Mouse (Mus musculus) heart, embryonic 12.5 days (tissue): ENCODE results near the gene Hnrnpc. TPM values are rescaled to one million over a fixed set of nuclear protein-coding genes. Genes with fewer than 3 reads are reported as not detected.
"Not testable (repeated sequence)": the region's sequence is repeated elsewhere in the genome, so short reads cannot be mapped to it uniquely, and the experiment has no call there.

Experiments
- ATAC-seq: fragments of 200-750 bp; cut with Nextera tagmentation; 2 replicates; pipeline ENCODE4 v1.8.0; 2017; ENCODE audit warnings: moderate TSS enrichment, moderate library complexity; ENCODE audit not compliant: insufficient number of reproducible peaks, low FRiP score
- H3K27ac ChIP-seq: fragments of 300-500 bp; sonication (generic); 2 replicates; pipeline ENCODE4 v1.5.1; 2016; ENCODE audit warnings: mild to moderate bottlenecking, moderate library complexity; ENCODE audit not compliant: poor library complexity, severe bottlenecking
- H3K27me3 ChIP-seq: fragments of 300-500 bp; sonication (generic); replicated peaks from 2 replicates; pipeline ENCODE4 v1.6.1; 2016; ENCODE audit warnings: mild to moderate bottlenecking, moderate library complexity
- H3K36me3 ChIP-seq: fragments of 300-500 bp; sonication (generic); 2 replicates; pipeline ENCODE4 v1.6.1; 2016; ENCODE audit warnings: mild to moderate bottlenecking, moderate library complexity
- H3K4me1 ChIP-seq: fragments of 300-500 bp; sonication (generic); replicated peaks from 2 replicates; pipeline ENCODE4 v1.6.1; 2016; ENCODE audit warnings: mild to moderate bottlenecking
- H3K4me2 ChIP-seq: fragments of 300-500 bp; sonication (generic); 2 replicates; pipeline ENCODE4 v1.6.1; 2016; ENCODE audit warnings: mild to moderate bottlenecking, moderate library complexity
- H3K4me3 ChIP-seq: fragments of 300-500 bp; sonication (generic); 2 replicates; pipeline ENCODE4 v1.5.1; 2016; ENCODE audit warnings: mild to moderate bottlenecking
- H3K9ac ChIP-seq: fragments of 300-500 bp; sonication (generic); 2 replicates; pipeline ENCODE4 v1.6.1; 2016; ENCODE audit warnings: mild to moderate bottlenecking, moderate library complexity
- H3K9me3 ChIP-seq: fragments of 300-500 bp; sonication (generic); replicated peaks from 2 replicates; pipeline ENCODE4 v1.6.1; 2016; ENCODE audit warnings: mild to moderate bottlenecking, moderate library complexity
- WGBS: fragments of 180-500 bp; shearing (Covaris S2); methylation state at CpG from one replicate; pipeline ENCODE4 v1.1.7; 2016; 5-methylcytosine and 5-hydroxymethylcytosine counted together
- polyA plus RNA-seq: library from polyadenylated mRNA; unstranded; fragments of >200 nt; fragmentation: Nextera tagmentation; extraction: Ambion mirVana; gene quantifications from 2 replicates; pipeline ENCODE4 v1.2.1, GENCODE M21; 2016

Hnrnpc gene
- polyA plus RNA-seq, 1 experiment from 2014 or later, result 425 TPM

- Histone ChIP-seq H3K4me3 (no peak overlapping the region), H3K9ac (no peak overlapping the region), H3K4me1 (no peaks in the 10 kb centered on the region), H3K27ac (no peak overlapping the region), H3K9me3 (no peaks in the 10 kb centered on the region), H3K27me3 (no peaks in the 10 kb centered on the region), H3K4me2 (no peak overlapping the region), H3K36me3 (no peaks in the 10 kb centered on the region)
- no peak for ATAC-seq
- WGBS, result 63% methylated on average over 1 of the region's 1 CpGs
Observed at GRCm38 (mm10) chr14:52060800-52061199, 43.0 kb downstream of the Hnrnpc start.

- no peak overlapping the region for H3K27ac ChIP-seq
- no peak overlapping the region for H3K4me3 ChIP-seq
- no peak overlapping the region for H3K9ac ChIP-seq
- H3K36me3 ChIP-seq, result no peaks in the 10 kb centered on the region
- no peak overlapping the region for H3K4me2 ChIP-seq
- no peaks in the 10 kb centered on the region for H3K9me3 ChIP-seq
- no peaks in the 10 kb centered on the region for H3K4me1 ChIP-seq
- H3K27me3 ChIP-seq, result no peaks in the 10 kb centered on the region
- no peak for ATAC-seq
- 61% methylated on average over 4 of the region's 4 CpGs for WGBS
Observed at GRCm38 (mm10) chr14:52059982-52060381, 43.8 kb downstream of the Hnrnpc start.

GRCm38 (mm10) chr14:52052720-52053119 lies 51.1 kb downstream of the Hnrnpc start:
- ATAC-seq, H3K9ac ChIP-seq, H3K27me3 ChIP-seq, H3K4me2 ChIP-seq, H3K36me3 ChIP-seq, H3K4me1 ChIP-seq, H3K9me3 ChIP-seq, H3K27ac ChIP-seq, H3K4me3 ChIP-seq: not testable (repeated sequence)
- 87% methylated on average over 3 of the region's 3 CpGs for WGBS

GRCm38 (mm10) chr14:52045966-52046565 lies 57.8 kb downstream of the Hnrnpc start:
- no peaks in the 10 kb centered on the region for H3K36me3 ChIP-seq
- 71% methylated on average over 9 of the region's 9 CpGs for WGBS
- H3K27me3 ChIP-seq, result no peaks in the 10 kb centered on the region
- H3K4me2 ChIP-seq, result no peak overlapping the region
- ATAC-seq, result no peak
- no peak overlapping the region for H3K4me3 ChIP-seq
- peaks cover 9% of the 10 kb centered on the region for H3K4me1 ChIP-seq
- no peak overlapping the region for H3K27ac ChIP-seq
- H3K9me3 ChIP-seq, result no peaks in the 10 kb centered on the region
- H3K9ac ChIP-seq, result no peak overlapping the region

- Histone ChIP-seq H3K9ac (no peak overlapping the region), H3K36me3 (no peaks in the 10 kb centered on the region), H3K27ac (no peak overlapping the region), H3K9me3 (no peaks in the 10 kb centered on the region), H3K4me2 (peak overlapping the region; percentile 15), H3K4me1 (peaks cover 9% of the 10 kb centered on the region), H3K27me3 (no peaks in the 10 kb centered on the region), H3K4me3 (no peak overlapping the region)
- 9% methylated on average over 8 of the region's 8 CpGs for WGBS
- ATAC-seq, result peak; percentile 55; the same call in 1 of the 2 replicates
Observed at GRCm38 (mm10) chr14:52044901-52045678, 58.7 kb downstream of the Hnrnpc start.

- Histone ChIP-seq H3K9ac (no peak overlapping the region), H3K4me3 (no peak overlapping the region)
- ATAC-seq, result no peak
Observed at GRCm38 (mm10) chr14:52043446-52043845, 60.4 kb downstream of the Hnrnpc start.

GRCm38 (mm10) chr14:52042359-52042758 lies 61.5 kb downstream of the Hnrnpc start, which contains the start of gene Olfr221:
Gene Olfr221 (minus strand): TSS chr14:52042459.
- H3K36me3 ChIP-seq, H3K4me3 ChIP-seq, H3K27ac ChIP-seq, H3K27me3 ChIP-seq, ATAC-seq, H3K4me1 ChIP-seq, H3K9ac ChIP-seq, H3K9me3 ChIP-seq, H3K4me2 ChIP-seq: not testable (repeated sequence)
- 48% methylated on average over 3 of the region's 3 CpGs for WGBS

More at GRCm38 (mm10) chr14:52043446-52043845, 60.4 kb downstream of the Hnrnpc start:
- WGBS, result 59% methylated on average over 6 of the region's 6 CpGs
- Histone ChIP-seq H3K36me3 (no peaks in the 10 kb centered on the region), H3K4me1 (peaks cover 9% of the 10 kb centered on the region), H3K27me3 (no peaks in the 10 kb centered on the region), H3K9me3 (no peaks in the 10 kb centered on the region), H3K4me2 (no peak overlapping the region), H3K27ac (no peak overlapping the region)

- H3K4me1 ChIP-seq, result no peaks in the 10 kb centered on the region
- no peaks in the 10 kb centered on the region for H3K27me3 ChIP-seq
- H3K36me3 ChIP-seq, result no peaks in the 10 kb centered on the region
- H3K4me2 ChIP-seq, result no peak overlapping the region
- no peaks in the 10 kb centered on the region for H3K9me3 ChIP-seq
- no peak for ATAC-seq
- H3K9ac ChIP-seq, result no peak overlapping the region
- WGBS, result 76% methylated on average over 5 of the region's 5 CpGs
- no peak overlapping the region for H3K27ac ChIP-seq
- H3K4me3 ChIP-seq, result no peak overlapping the region
Observed at GRCm38 (mm10) chr14:52039332-52039731, 64.5 kb downstream of the Hnrnpc start.

- Histone ChIP-seq H3K9ac (no peak overlapping the region), H3K27me3 (no peaks in the 10 kb centered on the region), H3K4me3 (no peak overlapping the region), H3K9me3 (no peaks in the 10 kb centered on the region), H3K36me3 (no peaks in the 10 kb centered on the region), H3K4me1 (no peaks in the 10 kb centered on the region), H3K27ac (no peak overlapping the region), H3K4me2 (no peak overlapping the region)
- WGBS, result 80% methylated on average over 6 of the region's 6 CpGs
- no peak for ATAC-seq
Observed at GRCm38 (mm10) chr14:52035926-52036325, 67.9 kb downstream of the Hnrnpc start.

- Histone ChIP-seq H3K27me3 (no peaks in the 10 kb centered on the region), H3K36me3 (no peaks in the 10 kb centered on the region), H3K4me3 (no peak overlapping the region), H3K9me3 (no peaks in the 10 kb centered on the region), H3K4me1 (peaks cover 16% of the 10 kb centered on the region), H3K27ac (no peak overlapping the region), H3K9ac (no peak overlapping the region), H3K4me2 (no peak overlapping the region)
- ATAC-seq, result no peak
- 83% methylated on average over 4 of the region's 4 CpGs for WGBS
Observed at GRCm38 (mm10) chr14:52026342-52026741, 77.5 kb downstream of the Hnrnpc start.

- H3K4me1 ChIP-seq, result peaks cover 20% of the 10 kb centered on the region
- H3K36me3 ChIP-seq, result no peaks in the 10 kb centered on the region
- no peak overlapping the region for H3K4me3 ChIP-seq
- H3K27ac ChIP-seq, result no peak overlapping the region
- H3K4me2 ChIP-seq, result no peak overlapping the region
- no peak overlapping the region for H3K9ac ChIP-seq
- no peaks in the 10 kb centered on the region for H3K9me3 ChIP-seq
- 65% methylated on average over 2 of the region's 2 CpGs for WGBS
- no peak for ATAC-seq
- no peaks in the 10 kb centered on the region for H3K27me3 ChIP-seq
Observed at GRCm38 (mm10) chr14:52024133-52024532, 79.7 kb downstream of the Hnrnpc start.
